Mouse (Mus musculus) heart, postnatal 0 days (tissue): ENCODE results near the gene Ube2d2b.

ENCODE experiments used
- CTCF ChIP-seq: IDR thresholded peaks from 2 replicates; pipeline ENCODE4 v1.5.1; 2016; ENCODE audit warnings: antibody characterized with exemption, control low read depth, low read depth
- EP300 ChIP-seq: IDR thresholded peaks from 2 replicates; pipeline ENCODE4 v1.6.1; 2016; ENCODE audit warnings: antibody characterized with exemption, low read depth

- TF ChIP-seq CTCF, result no peak
- no peak for TF ChIP-seq EP300
Measured at GRCm38 (mm10) chr5:107801234-107801633, 28.7 kb upstream of the Ube2d2b start.
